Mouse (Mus musculus): ENCODE measurements at regions not wholly inside any gene's neighbourhood (a gene's known extent, or its start where the extent isn't known, plus 50 kb on each side); places are given as distances from the start of the nearest gene placed in this dataset.

DNA sequence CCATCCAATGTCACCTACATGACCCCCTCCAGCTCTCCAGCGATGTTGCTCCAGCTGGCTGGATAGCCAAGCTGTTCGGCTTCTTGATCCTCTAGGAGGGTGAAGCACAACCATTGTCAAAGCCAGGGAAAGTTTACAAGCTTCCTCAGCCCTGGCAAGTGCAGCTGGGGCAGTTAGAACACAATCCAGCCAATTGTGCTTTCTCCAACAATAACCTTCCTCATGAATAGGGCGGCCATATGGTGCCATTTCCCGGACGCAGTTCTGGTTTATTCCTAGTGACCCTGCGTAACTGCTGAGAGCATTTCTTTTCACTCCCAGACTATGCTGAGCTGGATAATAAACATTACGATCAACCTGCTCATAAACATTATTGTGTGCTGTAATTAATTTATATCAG, 233.3 kb upstream of the Sox11 start:
- TF ChIP-seq CTCF (IDR thresholded peaks at IDR 0.05; ENCODE audit: insufficient read depth, low read depth, low read length) (no peak), POLR2A (IDR thresholded peaks at IDR 0.05; ENCODE audit: insufficient read depth, low read depth, low read length) (no peak)

Data from olfactory bulb, adult 2 months (tissue).